Mouse (Mus musculus): ENCODE data around the gene Ctnnbl1. TPM values are rescaled to one million over a fixed set of nuclear protein-coding genes. Genes with fewer than 3 reads are reported as not detected.

Gene Ctnnbl1
- polyA plus RNA-seq, 1 experiment from 2014 or later = 33.3 TPM

GRCm38 (mm10) chr2:157784238-157784637 lies 47.0 kb downstream of the Ctnnbl1 start:
- Histone ChIP-seq H3K36me3 (ENCODE audit: control insufficient read depth, insufficient read depth) (peaks cover 2% of the 10 kb centered on the region; the same call in 1 of the 2 replicates), H3K4me3 (ENCODE audit: low read length) (no peak overlapping the region), H3K4me2 (ENCODE audit: low read depth, low read length) (no peak overlapping the region), H3K9me3 (replicated peaks; ENCODE audit: control insufficient read depth, low read length) (no peaks in the 10 kb centered on the region), H3K9ac (ENCODE audit: low read length) (no peak overlapping the region), H3K27me3 (ENCODE audit: control insufficient read depth, insufficient read depth, low read length) (no peaks in the 10 kb centered on the region), H3K4me1 (ENCODE audit: control insufficient read depth, insufficient read depth, low read length) (0 out of 2 replicates have a peak, but pooled peaks cover 2% of the 10 kb centered on the region), H3K27ac (ENCODE audit: low read length) (no peak overlapping the region)
- WGBS = 76% methylated on average over 6 of the region's 6 CpGs
- ATAC-seq (replicated peaks; ENCODE audit: extremely low read depth, insufficient read depth, low FRiP score) = no peak

GRCm38 (mm10) chr2:157784647-157785046 lies 47.4 kb downstream of the Ctnnbl1 start:
- no peak overlapping the region for H3K27ac ChIP-seq (ENCODE audit: low read length)
- H3K4me1 ChIP-seq (ENCODE audit: control insufficient read depth, insufficient read depth, low read length) = 0 out of 2 replicates have a peak, but pooled peaks cover 2% of the 10 kb centered on the region
- no peak for ATAC-seq (replicated peaks; ENCODE audit: extremely low read depth, insufficient read depth, low FRiP score)
- no peak overlapping the region for H3K9ac ChIP-seq (ENCODE audit: low read length)
- H3K4me2 ChIP-seq (ENCODE audit: low read depth, low read length) = no peak overlapping the region
- WGBS = 64% methylated on average over 2 of the region's 2 CpGs
- H3K36me3 ChIP-seq (ENCODE audit: control insufficient read depth, insufficient read depth) = peaks cover 3% of the 10 kb centered on the region; the same call in 1 of the 2 replicates
- H3K4me3 ChIP-seq (ENCODE audit: low read length) = no peak overlapping the region
- H3K27me3 ChIP-seq (ENCODE audit: control insufficient read depth, insufficient read depth, low read length) = no peaks in the 10 kb centered on the region
- no peaks in the 10 kb centered on the region for H3K9me3 ChIP-seq (replicated peaks; ENCODE audit: control insufficient read depth, low read length)

- no peak overlapping the region for H3K9ac ChIP-seq (ENCODE audit: low read length)
- no peak overlapping the region for H3K4me3 ChIP-seq (ENCODE audit: low read length)
- H3K27ac ChIP-seq (ENCODE audit: low read length) = no peak overlapping the region
- 76% methylated on average over 7 of the region's 7 CpGs for WGBS
- ATAC-seq (replicated peaks; ENCODE audit: extremely low read depth, insufficient read depth, low FRiP score) = no peak
- H3K4me1 ChIP-seq (ENCODE audit: control insufficient read depth, insufficient read depth, low read length) = 0 out of 2 replicates have a peak, but pooled peaks cover 2% of the 10 kb centered on the region
- no peak overlapping the region for H3K4me2 ChIP-seq (ENCODE audit: low read depth, low read length)
- H3K9me3 ChIP-seq (replicated peaks; ENCODE audit: control insufficient read depth, low read length) = no peaks in the 10 kb centered on the region
- no peaks in the 10 kb centered on the region for H3K27me3 ChIP-seq (ENCODE audit: control insufficient read depth, insufficient read depth, low read length)
- peaks cover 3% of the 10 kb centered on the region for H3K36me3 ChIP-seq (ENCODE audit: control insufficient read depth, insufficient read depth)
These were observed 52.0 kb downstream of the Ctnnbl1 start for GRCm38 (mm10) chr2:157789226-157789625.

GRCm38 (mm10) chr2:157790836-157791495 lies 53.8 kb downstream of the Ctnnbl1 start:
- Histone ChIP-seq H3K4me1 (ENCODE audit: control insufficient read depth, insufficient read depth, low read length) (0 out of 2 replicates have a peak, but pooled peaks cover 2% of the 10 kb centered on the region), H3K4me3 (ENCODE audit: low read length) (no peak overlapping the region), H3K36me3 (ENCODE audit: control insufficient read depth, insufficient read depth) (peaks cover 3% of the 10 kb centered on the region), H3K9me3 (replicated peaks; ENCODE audit: control insufficient read depth, low read length) (no peaks in the 10 kb centered on the region), H3K9ac (ENCODE audit: low read length) (no peak overlapping the region), H3K27ac (ENCODE audit: low read length) (no peak overlapping the region), H3K4me2 (ENCODE audit: low read depth, low read length) (no peak overlapping the region), H3K27me3 (ENCODE audit: control insufficient read depth, insufficient read depth, low read length) (no peaks in the 10 kb centered on the region)
- 93% methylated on average over 8 of the region's 8 CpGs for WGBS
- no peak for ATAC-seq (replicated peaks; ENCODE audit: extremely low read depth, insufficient read depth, low FRiP score)

- Histone ChIP-seq H3K27me3 (ENCODE audit: control insufficient read depth, insufficient read depth, low read length) (no peaks in the 10 kb centered on the region), H3K4me2 (ENCODE audit: low read depth, low read length) (no peak overlapping the region), H3K36me3 (ENCODE audit: control insufficient read depth, insufficient read depth) (peaks cover 3% of the 10 kb centered on the region), H3K27ac (ENCODE audit: low read length) (no peak overlapping the region), H3K9me3 (replicated peaks; ENCODE audit: control insufficient read depth, low read length) (no peaks in the 10 kb centered on the region), H3K4me1 (ENCODE audit: control insufficient read depth, insufficient read depth, low read length) (0 out of 2 replicates have a peak, but pooled peaks cover 2% of the 10 kb centered on the region), H3K4me3 (ENCODE audit: low read length) (no peak overlapping the region), H3K9ac (ENCODE audit: low read length) (no peak overlapping the region)
- ATAC-seq (replicated peaks; ENCODE audit: extremely low read depth, insufficient read depth, low FRiP score) = no peak
- 83% methylated on average over 14 of the region's 14 CpGs for WGBS
These were observed 54.4 kb downstream of the Ctnnbl1 start for GRCm38 (mm10) chr2:157791528-157792162.

- no peak overlapping the region for H3K27ac ChIP-seq (ENCODE audit: low read length)
- peaks cover 3% of the 10 kb centered on the region for H3K36me3 ChIP-seq (ENCODE audit: control insufficient read depth, insufficient read depth)
- H3K27me3 ChIP-seq (ENCODE audit: control insufficient read depth, insufficient read depth, low read length) = no peaks in the 10 kb centered on the region
- H3K9ac ChIP-seq (ENCODE audit: low read length) = no peak overlapping the region
- no peak overlapping the region for H3K4me3 ChIP-seq (ENCODE audit: low read length)
- no peak for ATAC-seq (replicated peaks; ENCODE audit: extremely low read depth, insufficient read depth, low FRiP score)
- no peaks in the 10 kb centered on the region for H3K4me1 ChIP-seq (ENCODE audit: control insufficient read depth, insufficient read depth, low read length)
- H3K4me2 ChIP-seq (ENCODE audit: low read depth, low read length) = no peak overlapping the region
- no peaks in the 10 kb centered on the region for H3K9me3 ChIP-seq (replicated peaks; ENCODE audit: control insufficient read depth, low read length)
- 80% methylated on average over 10 of the region's 10 CpGs for WGBS
These were observed 55.8 kb downstream of the Ctnnbl1 start for GRCm38 (mm10) chr2:157792840-157793552.

- ATAC-seq (replicated peaks; ENCODE audit: extremely low read depth, insufficient read depth, low FRiP score) = no peak
- no peaks in the 10 kb centered on the region for H3K9me3 ChIP-seq (replicated peaks; ENCODE audit: control insufficient read depth, low read length)
- 75% methylated on average over 8 of the region's 8 CpGs for WGBS
- H3K27me3 ChIP-seq (ENCODE audit: control insufficient read depth, insufficient read depth, low read length) = no peaks in the 10 kb centered on the region
- H3K4me1 ChIP-seq (ENCODE audit: control insufficient read depth, insufficient read depth, low read length) = no peaks in the 10 kb centered on the region
- no peak overlapping the region for H3K9ac ChIP-seq (ENCODE audit: low read length)
- H3K4me2 ChIP-seq (ENCODE audit: low read depth, low read length) = no peak overlapping the region
- no peak overlapping the region for H3K4me3 ChIP-seq (ENCODE audit: low read length)
- H3K27ac ChIP-seq (ENCODE audit: low read length) = no peak overlapping the region
- H3K36me3 ChIP-seq (ENCODE audit: control insufficient read depth, insufficient read depth) = peaks cover 3% of the 10 kb centered on the region
These were observed 56.7 kb downstream of the Ctnnbl1 start for GRCm38 (mm10) chr2:157793851-157794332.

GRCm38 (mm10) chr2:157795627-157796423 lies 58.6 kb downstream of the Ctnnbl1 start:
- Histone ChIP-seq H3K9me3 (replicated peaks; ENCODE audit: control insufficient read depth, low read length) (no peaks in the 10 kb centered on the region), H3K4me2 (ENCODE audit: low read depth, low read length) (no peak overlapping the region), H3K9ac (ENCODE audit: low read length) (no peak overlapping the region), H3K4me1 (ENCODE audit: control insufficient read depth, insufficient read depth, low read length) (no peaks in the 10 kb centered on the region), H3K4me3 (ENCODE audit: low read length) (no peak overlapping the region), H3K36me3 (ENCODE audit: control insufficient read depth, insufficient read depth) (no peaks in the 10 kb centered on the region; the same call in 1 of the 2 replicates), H3K27ac (ENCODE audit: low read length) (no peak overlapping the region), H3K27me3 (ENCODE audit: control insufficient read depth, insufficient read depth, low read length) (no peaks in the 10 kb centered on the region)
- no peak for ATAC-seq (replicated peaks; ENCODE audit: extremely low read depth, insufficient read depth, low FRiP score)
- 96% methylated on average over 1 of the region's 1 CpGs for WGBS

All from heart, embryonic 16.5 days (tissue).